9 mouse cellular contexts compared by ENCODE assay signal in the genomic region with DNA sequence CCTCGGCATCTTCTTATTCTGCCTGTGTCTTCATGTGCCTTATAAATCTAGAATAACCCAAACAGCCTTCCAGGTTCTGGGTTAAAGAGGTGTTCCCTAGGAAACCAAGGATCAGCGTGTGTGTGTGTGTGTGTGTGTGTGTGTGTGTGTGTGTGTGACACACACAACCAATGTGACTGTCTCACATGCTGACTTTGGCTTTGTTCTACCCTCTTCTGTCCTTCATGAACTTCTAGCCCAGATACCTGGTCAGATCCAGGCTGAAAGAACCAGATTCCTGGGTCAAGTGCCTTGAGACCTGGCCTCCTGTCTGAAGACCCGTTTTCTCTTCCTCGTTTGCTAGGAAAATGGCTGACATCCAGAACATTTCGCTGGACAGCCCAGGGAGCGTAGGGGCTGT. TPM values are rescaled to one million over a fixed set of nuclear protein-coding genes. Genes with fewer than 3 reads are reported as not detected.
DNase-seq lines count a peak whose midpoint lies in the region; ATAC-seq and TF ChIP-seq lines count a peak whose summit lies in the region.
"Had no signal": no experiment of that assay in that cellular context is flagged by ENCODE, and none has a peak within 500 bp of the region (broad histone marks: within the 10 kb centered on the region; RNA-seq: fewer than 3 reads in every experiment).

A gene (plus strand): TSS at position 301 of the 400 bp plus-strand sequence.

- peaks cover 4% of the 10 kb centered on the region; the same call in 1 of the 2 replicates for H3K36me3 ChIP-seq in erythroblast, embryonic 14.5 days (ENCODE audit: control insufficient read depth)
- H3K36me3 ChIP-seq in neural tube, embryonic 11.5 days (ENCODE audit: control insufficient read depth, insufficient read depth, low read length): no peaks in the 10 kb centered on the region
- H3K36me3 ChIP-seq in limb, embryonic 14.5 days (ENCODE audit: control insufficient read depth, insufficient read depth, low read length): peaks cover 9% of the 10 kb centered on the region; the same call in 1 of the 2 replicates
- 0 out of 2 replicates have a peak, but pooled peaks cover 4% of the 10 kb centered on the region for H3K36me3 ChIP-seq in stomach, embryonic 15.5 days

- DNase-seq in neural tube, embryonic 11.5 days (ENCODE audit: low spot score): no peak
- DNase-seq in neural tube, embryonic 10.5 days (ENCODE audit: extremely low spot score, low spot score): no peak
- no peak for DNase-seq in limb, embryonic 14.5 days (ENCODE audit: low spot score)
- DNase-seq in spleen, postnatal 10 days (ENCODE audit: low spot score in 2 of 2): no peak
- DNase-seq in adrenal gland, postnatal 4 days (ENCODE audit: low spot score in 2 of 2): no peak
- DNase-seq: right cerebral cortex, postnatal 14 days had no signal

- no peaks in the 10 kb centered on the region; the same call in 1 of the 2 replicates for H3K9me3 ChIP-seq in erythroblast, embryonic 14.5 days (ENCODE audit: control insufficient read depth, low read length)
- no peaks in the 10 kb centered on the region for H3K9me3 ChIP-seq in neural tube, embryonic 11.5 days (ENCODE audit: control insufficient read depth, low read length)
- H3K9me3 ChIP-seq in limb, embryonic 14.5 days (ENCODE audit: control insufficient read depth, low read length): no peaks in the 10 kb centered on the region
- no peaks in the 10 kb centered on the region for H3K9me3 ChIP-seq in stomach, embryonic 15.5 days

- WGBS in neural tube, embryonic 11.5 days: 83% methylated on average over 6 of the region's 6 CpGs
- WGBS in limb, embryonic 14.5 days: 62% methylated on average over 6 of the region's 6 CpGs
- WGBS in stomach, embryonic 15.5 days: 56% methylated on average over 6 of the region's 6 CpGs

- no peak for TF ChIP-seq POLR2A in limb, embryonic 14.5 days (IDR thresholded peaks at IDR 0.05; ENCODE audit: borderline replicate concordance, extremely low read depth, insufficient read depth, insufficient read length)

- no peak for ATAC-seq in erythroblast, adult 5-6 weeks (replicated peaks; ENCODE audit: low FRiP score, poor library complexity, severe bottlenecking)
- no peak for ATAC-seq in neural tube, embryonic 11.5 days (ENCODE audit: insufficient read depth, low FRiP score, low TSS enrichment)
- no peak for ATAC-seq in limb, embryonic 14.5 days (ENCODE audit: low FRiP score, low read depth)
- no peak for ATAC-seq in stomach, embryonic 15.5 days (ENCODE audit: insufficient read depth, low FRiP score, low read depth)

- peaks cover 34% of the 10 kb centered on the region for H3K4me1 ChIP-seq in erythroblast, embryonic 14.5 days (ENCODE audit: control insufficient read depth)
- H3K4me1 ChIP-seq in neural tube, embryonic 11.5 days (ENCODE audit: control insufficient read depth, insufficient read depth, low read length): peaks cover 17% of the 10 kb centered on the region
- peaks cover 18% of the 10 kb centered on the region for H3K4me1 ChIP-seq in limb, embryonic 14.5 days (ENCODE audit: control insufficient read depth, insufficient read depth, low read length)
- H3K4me1 ChIP-seq in stomach, embryonic 15.5 days: peaks cover 46% of the 10 kb centered on the region

- peak within 1 kb of the TSS; percentile 52 for H3K9ac ChIP-seq in neural tube, embryonic 11.5 days (ENCODE audit: low read length)
- H3K9ac ChIP-seq in limb, embryonic 14.5 days (ENCODE audit: low read depth, low read length, severe bottlenecking): peak within 1 kb of the TSS; percentile 54
- peak within 1 kb of the TSS; percentile 26 for H3K9ac ChIP-seq in stomach, embryonic 15.5 days

- peak within 1 kb of the TSS; percentile 83 for H3K4me2 ChIP-seq in neural tube, embryonic 11.5 days (ENCODE audit: low read depth)
- H3K4me2 ChIP-seq in limb, embryonic 14.5 days (replicated peaks; ENCODE audit: low read depth, low read length, severe bottlenecking): peak within 1 kb of the TSS; percentile 98
- H3K4me2 ChIP-seq in stomach, embryonic 15.5 days: peak within 1 kb of the TSS; percentile 99

- H3K4me3 ChIP-seq in erythroblast, embryonic 14.5 days (replicated peaks): peak within 1 kb of the TSS; percentile 56
- peak within 1 kb of the TSS; percentile 47 for H3K4me3 ChIP-seq in neural tube, embryonic 11.5 days (ENCODE audit: low read depth, low read length)
- H3K4me3 ChIP-seq in limb, embryonic 14.5 days (replicated peaks; ENCODE audit: low read length): peak within 1 kb of the TSS; percentile 56
- peak within 1 kb of the TSS; percentile 55 for H3K4me3 ChIP-seq in stomach, embryonic 15.5 days (replicated peaks)

- H3K27me3 ChIP-seq in erythroblast, embryonic 14.5 days (ENCODE audit: control insufficient read depth): peaks cover 63% of the 10 kb centered on the region
- H3K27me3 ChIP-seq in neural tube, embryonic 11.5 days (ENCODE audit: control insufficient read depth, insufficient read depth, low read length): peaks cover 33% of the 10 kb centered on the region
- H3K27me3 ChIP-seq in limb, embryonic 14.5 days (ENCODE audit: control insufficient read depth, insufficient read depth, low read length): peaks cover 30% of the 10 kb centered on the region
- H3K27me3 ChIP-seq in stomach, embryonic 15.5 days (replicated peaks): peaks cover 34% of the 10 kb centered on the region

- H3K27ac ChIP-seq in neural tube, embryonic 11.5 days (ENCODE audit: low read depth, low read length): no peak within 1 kb of the TSS
- no peak within 1 kb of the TSS for H3K27ac ChIP-seq in limb, embryonic 14.5 days (replicated peaks; ENCODE audit: low read depth, low read length)
- H3K27ac ChIP-seq in stomach, embryonic 15.5 days: peak within 1 kb of the TSS; percentile 10; the same call in 1 of the 2 replicates

RNA-seq across cellular contexts. Expression of the gene that starts here (rescaled TPM):
- polyA plus RNA-seq in erythroblast, embryonic 14.5 days (2012): 0.06 TPM in 1 of 2 replicates, not detected in the other
- not detected in 2 replicates for total RNA-seq in erythroblast, adult 5-6 weeks (2015; ENCODE audit: low replicate concordance)
- not detected in 2 replicates for total RNA-seq in erythroblast, adult 5-6 weeks (2017; ENCODE audit: low replicate concordance)
- polyA plus RNA-seq in neural tube, embryonic 11.5 days (2014; fragmentation: Nextera tagmentation; extraction: Ambion mirVana): not detected in 2 replicates
- polyA plus RNA-seq in limb, embryonic 14.5 days (2012; rRNA removed): 0.39 and 0.49 TPM in 2 replicates
- polyA plus RNA-seq in limb, embryonic 14.5 days (2014; fragmentation: Nextera tagmentation; extraction: Ambion mirVana): not detected in 2 replicates
- 0.68 and 0.89 TPM in 2 replicates for polyA plus RNA-seq in stomach, embryonic 15.5 days (2015; fragmentation: Nextera tagmentation; extraction: Ambion mirVana)
- 1 to 10 TPM in 1 of 2 experiments, under 1 TPM in 1; 0.65 to 1.1 TPM for total RNA-seq in adrenal gland, postnatal 4 days (2021)
